Mouse (Mus musculus) hindbrain, embryonic 16.5 days (tissue): ENCODE data around the gene Gpr155. TPM values are rescaled to one million over a fixed set of nuclear protein-coding genes. Genes with fewer than 3 reads are reported as not detected.

Experiments used
- ATAC-seq: fragments of 200-750 bp; cut with Nextera tagmentation; 2 replicates; pipeline ENCODE4 v1.8.0; 2017; ENCODE audit warnings: moderate TSS enrichment, moderate library complexity
- H3K27ac ChIP-seq: fragments of 300-500 bp; sonication (generic); 2 replicates; pipeline ENCODE4 v1.5.1; 2014; ENCODE audit warnings: low read depth, mild to moderate bottlenecking, control low read depth, low read length, moderate library complexity
- H3K27me3 ChIP-seq: fragments of 300-500 bp; sonication (generic); replicated peaks from 2 replicates; pipeline ENCODE4 v1.6.1; 2014; ENCODE audit warnings: low read length; ENCODE audit not compliant: control insufficient read depth, insufficient read depth
- H3K36me3 ChIP-seq: fragments of 300-500 bp; sonication (generic); 2 replicates; pipeline ENCODE4 v1.6.1; 2014; ENCODE audit warnings: mild to moderate bottlenecking, low read length, moderate library complexity, mixed read lengths; ENCODE audit not compliant: control insufficient read depth, insufficient read depth
- H3K4me1 ChIP-seq: fragments of 300-500 bp; sonication (generic); 2 replicates; pipeline ENCODE4 v1.6.1; 2014; ENCODE audit warnings: low read depth, low read length; ENCODE audit not compliant: control insufficient read depth, insufficient read depth
- H3K4me2 ChIP-seq: fragments of 300-500 bp; sonication (generic); 2 replicates; pipeline ENCODE4 v1.6.1; 2014; ENCODE audit warnings: mild to moderate bottlenecking, low read length, control low read depth, moderate library complexity
- H3K4me3 ChIP-seq: fragments of 300-500 bp; sonication (generic); 2 replicates; pipeline ENCODE4 v1.5.1; 2014; ENCODE audit warnings: mild to moderate bottlenecking, low read length, control low read depth, moderate library complexity
- H3K9ac ChIP-seq: fragments of 300-500 bp; sonication (generic); 2 replicates; pipeline ENCODE4 v1.6.1; 2014; ENCODE audit warnings: low read depth, mild to moderate bottlenecking, control low read depth, low read length, moderate library complexity
- H3K9me3 ChIP-seq: fragments of 300-500 bp; sonication (generic); 2 replicates; pipeline ENCODE4 v1.6.1; 2014; ENCODE audit warnings: mild to moderate bottlenecking, low read length, moderate library complexity; ENCODE audit not compliant: control insufficient read depth
- WGBS: fragments of 180-500 bp; shearing (Covaris S2); extraction: QIAGEN DNeasy Blood & Tissue Kit; methylation state at CpG from one replicate; pipeline ENCODE4 v1.1.7; 2014; 5-methylcytosine and 5-hydroxymethylcytosine counted together
- polyA plus RNA-seq: library from polyadenylated mRNA; unstranded; fragments of >200 nt; fragmentation: Nextera tagmentation; extraction: Ambion mirVana; gene quantifications from 2 replicates; pipeline ENCODE4 v1.2.1, GENCODE M21; 2015

Gene Gpr155
- polyA plus RNA-seq, 1 experiment from 2014 or later, result 14.6 TPM

GRCm38 (mm10) chr2:73410076-73410475 lies 23.7 kb upstream of the Gpr155 start:
- Histone ChIP-seq H3K9me3 (no peaks in the 10 kb centered on the region), H3K4me1 (no peaks in the 10 kb centered on the region), H3K4me3 (no peak overlapping the region), H3K27ac (no peak overlapping the region), H3K9ac (no peak overlapping the region), H3K4me2 (no peak overlapping the region), H3K27me3 (no peaks in the 10 kb centered on the region), H3K36me3 (no peaks in the 10 kb centered on the region)
- 95% methylated on average over 8 of the region's 8 CpGs for WGBS
- no peak for ATAC-seq

- H3K36me3 ChIP-seq, result no peaks in the 10 kb centered on the region
- WGBS, result 66% methylated on average over 4 of the region's 4 CpGs
- no peak overlapping the region for H3K27ac ChIP-seq
- no peak overlapping the region for H3K9ac ChIP-seq
- no peaks in the 10 kb centered on the region for H3K4me1 ChIP-seq
- H3K4me2 ChIP-seq, result no peak overlapping the region
- no peaks in the 10 kb centered on the region for H3K27me3 ChIP-seq
- no peak for ATAC-seq
- H3K9me3 ChIP-seq, result no peaks in the 10 kb centered on the region
- H3K4me3 ChIP-seq, result no peak overlapping the region
Observed at GRCm38 (mm10) chr2:73407662-73408061, 21.3 kb upstream of the Gpr155 start.

GRCm38 (mm10) chr2:73406336-73406915 lies 20.1 kb upstream of the Gpr155 start:
- Histone ChIP-seq H3K9ac (no peak overlapping the region), H3K27me3 (no peaks in the 10 kb centered on the region)
- no peak for ATAC-seq

GRCm38 (mm10) chr2:73404980-73405379 lies 18.6 kb upstream of the Gpr155 start:
- Histone ChIP-seq H3K27me3 (no peaks in the 10 kb centered on the region), H3K4me3 (no peak overlapping the region), H3K27ac (no peak overlapping the region), H3K4me2 (no peak overlapping the region), H3K9ac (no peak overlapping the region), H3K36me3 (no peaks in the 10 kb centered on the region), H3K9me3 (no peaks in the 10 kb centered on the region), H3K4me1 (no peaks in the 10 kb centered on the region)
- ATAC-seq, result no peak
- 87% methylated on average over 7 of the region's 7 CpGs for WGBS

More at GRCm38 (mm10) chr2:73406336-73406915, 20.1 kb upstream of the Gpr155 start:
- Histone ChIP-seq H3K9me3 (no peaks in the 10 kb centered on the region), H3K4me1 (no peaks in the 10 kb centered on the region), H3K36me3 (no peaks in the 10 kb centered on the region), H3K4me2 (no peak overlapping the region), H3K4me3 (no peak overlapping the region), H3K27ac (no peak overlapping the region)
- 90% methylated on average over 9 of the region's 9 CpGs for WGBS

GRCm38 (mm10) chr2:73404442-73404841 lies 18.1 kb upstream of the Gpr155 start:
- Histone ChIP-seq H3K36me3 (no peaks in the 10 kb centered on the region), H3K4me2 (no peak overlapping the region), H3K9me3 (no peaks in the 10 kb centered on the region), H3K27me3 (no peaks in the 10 kb centered on the region), H3K4me1 (no peaks in the 10 kb centered on the region), H3K4me3 (no peak overlapping the region), H3K27ac (no peak overlapping the region), H3K9ac (no peak overlapping the region)
- WGBS, result 85% methylated on average over 9 of the region's 9 CpGs
- no peak for ATAC-seq

- ATAC-seq, result no peak
- Histone ChIP-seq H3K9ac (no peak overlapping the region), H3K4me3 (no peak overlapping the region), H3K27me3 (no peaks in the 10 kb centered on the region), H3K9me3 (no peaks in the 10 kb centered on the region), H3K27ac (no peak overlapping the region), H3K4me2 (no peak overlapping the region), H3K4me1 (no peaks in the 10 kb centered on the region), H3K36me3 (no peaks in the 10 kb centered on the region)
- 85% methylated on average over 15 of the region's 15 CpGs for WGBS
Observed at GRCm38 (mm10) chr2:73403385-73404013, 17.1 kb upstream of the Gpr155 start.

- Histone ChIP-seq H3K9me3 (no peaks in the 10 kb centered on the region), H3K4me1 (no peaks in the 10 kb centered on the region), H3K9ac (no peak overlapping the region), H3K4me2 (no peak overlapping the region), H3K4me3 (no peak overlapping the region), H3K27ac (no peak overlapping the region), H3K36me3 (no peaks in the 10 kb centered on the region), H3K27me3 (no peaks in the 10 kb centered on the region)
- WGBS, result 26% methylated on average over 1 of the region's 1 CpGs
- ATAC-seq, result no peak
Observed at GRCm38 (mm10) chr2:73401689-73402088, 15.3 kb upstream of the Gpr155 start.

GRCm38 (mm10) chr2:73397476-73397875 lies 11.1 kb upstream of the Gpr155 start:
- Histone ChIP-seq H3K4me1 (no peaks in the 10 kb centered on the region), H3K9me3 (no peaks in the 10 kb centered on the region), H3K4me3 (no peak overlapping the region), H3K36me3 (no peaks in the 10 kb centered on the region), H3K9ac (no peak overlapping the region), H3K27ac (no peak overlapping the region), H3K4me2 (no peak overlapping the region), H3K27me3 (no peaks in the 10 kb centered on the region)
- ATAC-seq, result no peak
- WGBS, result 92% methylated on average over 2 of the region's 2 CpGs

- no peaks in the 10 kb centered on the region for H3K27me3 ChIP-seq
- 89% methylated on average over 3 of the region's 3 CpGs for WGBS
- H3K4me2 ChIP-seq, result no peak overlapping the region
Observed at GRCm38 (mm10) chr2:73396828-73397325, 10.5 kb upstream of the Gpr155 start.

More at GRCm38 (mm10) chr2:73396828-73397325, 10.5 kb upstream of the Gpr155 start:
- H3K9ac ChIP-seq, result no peak overlapping the region
- H3K4me3 ChIP-seq, result no peak overlapping the region
- H3K27ac ChIP-seq, result no peak overlapping the region
- H3K4me1 ChIP-seq, result no peaks in the 10 kb centered on the region
- no peak for ATAC-seq
- no peaks in the 10 kb centered on the region for H3K36me3 ChIP-seq
- no peaks in the 10 kb centered on the region for H3K9me3 ChIP-seq
